Mouse (Mus musculus): ENCODE data around the gene Astl.
"Not testable (repeated sequence)": the region's sequence is repeated elsewhere in the genome, so short reads cannot be mapped to it uniquely, and the experiment has no call there.

Astl gene

GRCm38 (mm10) chr2:127338416-127338815 lies at the start of gene Astl:
Gene Astl, plus strand, starts transcription at chr2:127338639.
- in situ Hi-C loops (cut with MseI, MboI), result no loop called here

GRCm38 (mm10) chr2:127292250-127292649 lies 46.2 kb upstream of the Astl start:
- in situ Hi-C loops (cut with MseI, MboI), result no loop called here

GRCm38 (mm10) chr2:127297001-127297805 lies 41.2 kb upstream of the Astl start:
- in situ Hi-C loops (cut with MseI, MboI), result no loop called here

- in situ Hi-C loops (cut with MseI, MboI), result no loop called here
These were observed 40.4 kb upstream of the Astl start for GRCm38 (mm10) chr2:127298056-127298455.

- in situ Hi-C loops (cut with MseI, MboI), result no loop called here
These were observed 37.7 kb upstream of the Astl start for GRCm38 (mm10) chr2:127300701-127301100.

GRCm38 (mm10) chr2:127301883-127302282 lies 36.6 kb upstream of the Astl start:
- in situ Hi-C loops (cut with MseI, MboI), result no loop called here

- in situ Hi-C loops (cut with MseI, MboI), result not testable (repeated sequence)
These were observed 34.2 kb upstream of the Astl start for GRCm38 (mm10) chr2:127304192-127304591.

- in situ Hi-C loops (cut with MseI, MboI), result loop anchor here (5.0 kb wide), 1 partner anchor 38 kb away; no protein-coding TSS in a partner anchor
These were observed 33.7 kb upstream of the Astl start for GRCm38 (mm10) chr2:127304609-127305210.

GRCm38 (mm10) chr2:127306123-127306522 lies 32.3 kb upstream of the Astl start:
- in situ Hi-C loops (cut with MseI, MboI), result loop anchor here (5.0 kb wide), 1 partner anchor 36 kb away; no protein-coding TSS in a partner anchor

GRCm38 (mm10) chr2:127307179-127307578 lies 31.3 kb upstream of the Astl start:
- in situ Hi-C loops (cut with MseI, MboI), result loop anchor here (5.0 kb wide), 1 partner anchor 35 kb away; no protein-coding TSS in a partner anchor

- in situ Hi-C loops (cut with MseI, MboI), result loop anchor here (5.0 kb wide), 1 partner anchor 34 kb away; no protein-coding TSS in a partner anchor
These were observed 29.8 kb upstream of the Astl start for GRCm38 (mm10) chr2:127308660-127309059.

- in situ Hi-C loops (cut with MseI, MboI), result no loop called here
These were observed 28.2 kb upstream of the Astl start for GRCm38 (mm10) chr2:127310246-127310645.

GRCm38 (mm10) chr2:127310685-127311084 lies 27.8 kb upstream of the Astl start:
- in situ Hi-C loops (cut with MseI, MboI), result no loop called here

GRCm38 (mm10) chr2:127311193-127311592 lies 27.2 kb upstream of the Astl start:
- in situ Hi-C loops (cut with MseI, MboI), result no loop called here

- in situ Hi-C loops (cut with MseI, MboI), result no loop called here
These were observed 25.6 kb upstream of the Astl start for GRCm38 (mm10) chr2:127312801-127313200.

- in situ Hi-C loops (cut with MseI, MboI), result no loop called here
These were observed 24.6 kb upstream of the Astl start for GRCm38 (mm10) chr2:127313878-127314277.

- in situ Hi-C loops (cut with MseI, MboI), result no loop called here
These were observed 23.8 kb upstream of the Astl start for GRCm38 (mm10) chr2:127314467-127315154.

- in situ Hi-C loops (cut with MseI, MboI), result no loop called here
These were observed 23.3 kb upstream of the Astl start for GRCm38 (mm10) chr2:127315155-127315470.

- in situ Hi-C loops (cut with MseI, MboI), result no loop called here
These were observed 22.0 kb upstream of the Astl start for GRCm38 (mm10) chr2:127316431-127316830.

- in situ Hi-C loops (cut with MseI, MboI), result no loop called here
These were observed 20.3 kb upstream of the Astl start for GRCm38 (mm10) chr2:127318136-127318535.

- in situ Hi-C loops (cut with MseI, MboI), result no loop called here
These were observed 19.4 kb upstream of the Astl start for GRCm38 (mm10) chr2:127319071-127319470.

- in situ Hi-C loops (cut with MseI, MboI), result no loop called here
These were observed 15.7 kb upstream of the Astl start for GRCm38 (mm10) chr2:127322671-127323285.
